Mouse (Mus musculus): ENCODE data around the gene Atxn7.

Atxn7 gene

DNA sequence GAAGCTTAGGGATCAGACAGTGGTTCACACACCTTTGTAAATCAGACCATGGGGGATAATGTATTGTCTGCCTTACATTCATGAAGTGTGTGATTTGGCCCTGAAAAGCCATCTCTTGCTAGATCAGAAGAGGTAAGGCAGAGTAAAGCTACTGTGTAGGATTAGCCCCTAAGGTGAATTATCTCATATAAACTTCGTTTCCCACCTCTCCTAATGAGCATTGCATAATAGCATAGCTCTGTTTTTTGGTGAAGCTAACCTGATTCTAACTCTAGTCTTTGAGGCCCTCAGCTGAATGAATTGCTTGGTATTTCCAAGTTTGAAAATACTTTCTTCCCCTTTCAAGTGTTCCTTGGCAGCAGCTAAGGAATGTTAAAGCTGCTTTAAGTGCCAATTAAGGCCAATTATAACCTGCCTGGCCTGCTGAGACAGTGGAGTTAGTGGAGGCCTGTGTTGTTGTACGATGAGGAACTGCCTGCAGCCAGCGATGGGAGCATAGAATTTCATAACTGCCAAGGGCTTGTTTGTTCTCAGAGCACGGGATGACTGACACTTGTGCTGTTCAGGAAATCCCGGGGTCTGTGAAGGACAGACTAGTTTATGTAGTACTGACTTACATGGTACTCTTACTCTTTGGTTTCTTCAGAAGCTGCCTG, 103.4 kb downstream of the Atxn7 start:
- DNase-seq (ENCODE audit: low read depth, low spot score) = no peak

DNA sequence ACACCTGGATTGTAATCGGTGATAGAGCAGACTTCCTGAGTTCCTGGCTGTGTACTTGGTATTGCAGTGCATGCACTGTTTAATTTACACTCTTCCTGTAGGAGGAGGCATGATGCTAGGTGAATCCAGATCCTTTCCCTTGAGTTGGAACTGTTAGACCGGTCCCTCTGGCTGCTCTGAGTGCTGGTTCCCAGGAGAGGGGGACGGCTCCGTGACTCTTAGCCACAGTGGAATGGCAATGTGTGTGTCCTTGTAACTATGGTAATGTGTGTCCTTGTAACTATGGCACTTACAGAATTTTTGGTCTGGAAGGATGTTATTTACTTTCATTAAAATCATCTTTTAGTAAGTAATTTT, 103.9 kb downstream of the Atxn7 start:
- no peak for DNase-seq (ENCODE audit: low read depth, low spot score)

DNA sequence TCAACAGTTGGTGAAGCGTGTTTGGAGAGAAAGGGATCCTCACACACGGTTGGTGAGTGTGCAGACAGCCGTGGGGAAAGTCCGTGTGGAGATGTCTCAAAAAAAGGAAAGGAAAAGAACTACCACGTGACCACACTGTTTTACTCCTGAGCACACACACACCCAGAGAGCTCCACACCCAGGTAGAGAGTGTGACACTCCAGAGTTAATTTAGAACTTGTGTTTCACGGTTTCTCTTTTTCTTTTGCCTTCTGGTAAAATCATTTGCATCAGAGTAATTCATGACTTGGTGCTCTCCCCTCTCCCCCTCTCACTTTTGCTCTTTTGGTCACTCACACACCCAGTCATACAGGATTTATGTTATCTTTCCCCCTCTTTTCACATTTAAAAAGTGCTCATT, 105.0 kb downstream of the Atxn7 start:
- no peak for DNase-seq (ENCODE audit: low read depth, low spot score)

DNA sequence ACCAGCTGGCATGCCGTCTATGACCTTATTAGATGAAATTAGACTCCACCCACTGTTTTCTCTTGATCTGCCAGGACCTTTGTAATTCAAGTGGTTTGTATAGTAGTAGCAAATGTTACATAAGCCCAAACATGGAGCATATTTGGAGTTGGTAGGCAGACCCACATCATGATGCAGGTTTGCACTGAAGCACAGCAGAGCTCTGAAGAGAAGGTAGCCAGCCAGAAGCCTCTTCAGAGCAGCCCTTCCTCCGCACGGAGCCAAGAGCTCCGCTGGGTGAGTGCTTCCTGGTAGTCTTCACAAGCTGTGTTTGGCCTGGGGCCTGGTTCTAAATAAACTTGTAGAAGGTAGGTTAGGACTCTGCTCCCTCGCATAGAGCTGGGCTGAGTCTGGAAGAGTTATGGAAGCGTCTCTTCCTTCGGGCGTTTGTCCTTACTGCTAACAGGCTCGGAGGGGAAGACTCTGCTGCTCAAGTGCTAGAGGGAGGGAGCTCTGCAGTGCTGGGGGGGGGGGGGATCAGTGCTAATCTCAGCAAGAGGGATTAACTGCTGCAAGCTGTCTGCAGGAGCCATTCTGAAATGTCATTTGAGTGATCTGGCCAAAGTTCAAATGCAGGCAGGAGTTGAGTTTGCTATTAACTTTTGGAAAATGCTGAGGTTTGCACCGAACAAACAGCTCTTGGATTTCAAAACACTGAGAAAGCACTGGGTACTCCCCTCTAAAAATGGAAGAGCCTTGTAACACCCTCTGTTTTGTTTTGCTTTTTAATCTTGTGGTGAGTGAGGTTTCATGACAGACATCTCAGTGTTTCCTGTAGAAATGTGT, 106.6 kb downstream of the Atxn7 start:
- no peak for DNase-seq (ENCODE audit: low read depth, low spot score)

DNA sequence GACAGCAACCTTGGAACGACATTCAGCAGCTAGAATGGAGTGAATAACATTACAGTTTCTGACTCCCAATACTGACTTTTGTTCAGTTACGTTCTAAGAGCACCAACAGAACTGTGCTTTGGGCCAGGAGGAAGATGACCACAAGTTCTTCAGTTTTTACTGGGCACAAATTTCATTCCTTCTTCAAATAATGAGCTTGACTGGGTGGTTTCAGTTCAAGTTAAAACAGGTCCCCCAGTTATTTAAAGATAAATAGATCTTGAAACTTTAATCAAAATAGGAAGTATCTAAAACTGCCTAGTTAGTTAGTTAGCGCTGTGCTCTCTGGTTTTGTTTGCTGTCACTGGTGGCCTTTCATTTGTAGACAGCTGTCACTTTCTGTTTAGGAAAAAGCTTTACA, 107.3 kb downstream of the Atxn7 start:
- no peak for DNase-seq (ENCODE audit: low read depth, low spot score)

DNA sequence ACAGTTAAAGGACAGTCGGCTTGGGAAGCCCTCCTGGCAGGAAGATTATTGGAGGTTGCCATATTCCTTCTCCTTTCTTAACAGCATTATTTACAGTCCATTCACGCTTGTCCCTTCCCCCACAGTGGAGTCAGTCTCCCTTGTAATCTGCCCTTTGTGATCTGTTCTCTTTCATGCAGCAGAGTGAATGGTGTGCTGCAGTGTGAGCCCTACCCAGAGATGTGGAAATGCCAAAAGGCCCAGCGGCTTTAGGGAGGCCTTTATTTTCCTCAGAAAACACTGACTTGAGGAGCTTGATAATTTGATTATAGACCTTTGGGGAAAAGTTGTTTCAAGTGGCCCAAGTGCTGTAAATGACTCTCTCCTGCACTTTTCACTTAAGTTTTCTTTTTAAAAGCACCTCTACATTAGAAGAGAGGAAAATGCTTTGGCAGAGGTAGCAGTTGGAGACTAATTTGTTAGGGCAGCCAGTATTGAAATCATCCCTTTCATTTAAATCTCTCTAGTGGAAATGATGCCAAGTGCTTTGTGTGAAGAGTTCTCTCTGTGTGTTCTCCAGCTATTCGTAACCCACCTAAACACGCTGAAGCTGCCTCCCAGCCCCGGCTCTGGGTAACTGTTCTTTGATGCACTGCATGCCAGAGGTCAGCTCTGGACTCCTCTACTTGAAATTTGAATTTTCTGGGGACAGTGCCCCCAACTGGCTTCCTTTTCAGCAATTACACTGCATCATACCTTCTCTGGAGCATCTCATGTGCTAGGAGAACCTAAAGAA, 109.5 kb downstream of the Atxn7 start:
- no peak for DNase-seq (ENCODE audit: low read depth, low spot score)

DNA sequence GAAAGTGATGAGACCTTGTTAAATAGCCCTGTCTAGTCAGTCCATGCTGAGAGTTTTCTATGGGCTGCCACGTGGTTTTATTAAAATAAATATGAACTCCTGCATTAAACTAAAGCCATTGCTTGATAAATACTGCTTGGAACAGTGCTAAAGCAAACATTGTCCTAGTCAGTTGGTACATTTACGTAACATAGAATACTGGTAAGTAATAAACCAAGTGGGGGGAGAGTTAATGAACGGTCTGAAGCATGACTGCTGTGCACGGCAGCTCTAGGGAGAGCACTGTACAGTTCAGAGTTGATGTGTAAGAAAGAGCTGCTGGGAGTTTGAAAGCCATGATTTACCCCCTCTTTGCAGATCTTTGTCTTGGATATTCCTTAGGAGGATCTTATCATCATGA, 110.2 kb downstream of the Atxn7 start:
- no peak for DNase-seq (ENCODE audit: low read depth, low spot score)

DNA sequence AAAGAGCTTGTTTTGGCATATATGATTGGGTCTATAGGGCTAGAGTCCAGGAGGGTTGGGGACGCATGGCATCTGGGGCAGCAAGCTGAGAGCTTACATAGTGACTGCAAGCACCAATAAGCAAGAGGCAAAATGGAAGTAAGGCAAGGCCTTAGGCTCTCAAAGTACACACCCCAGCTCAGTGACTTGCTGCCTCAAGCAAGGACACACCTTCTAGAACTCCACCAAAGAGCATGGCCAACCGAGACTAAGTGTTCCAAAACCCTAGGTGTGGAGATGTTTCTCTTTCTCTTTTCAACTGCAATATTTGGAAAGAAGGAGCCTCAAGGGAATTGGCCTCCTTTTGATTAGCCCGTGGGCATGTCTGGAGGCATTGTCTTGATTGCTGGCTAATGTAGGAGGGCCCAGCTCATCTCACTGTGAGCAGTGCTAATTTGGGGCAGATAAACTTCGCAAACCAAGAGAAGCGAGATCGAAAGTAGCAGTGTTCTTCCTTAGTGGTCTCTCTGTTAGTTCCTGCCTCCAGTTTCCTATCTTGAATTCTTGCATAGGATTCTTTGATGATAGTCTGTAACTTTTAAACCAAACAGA, 119.5 kb downstream of the Atxn7 start:
- DNase-seq (ENCODE audit: low read depth, low spot score) = no peak

DNA sequence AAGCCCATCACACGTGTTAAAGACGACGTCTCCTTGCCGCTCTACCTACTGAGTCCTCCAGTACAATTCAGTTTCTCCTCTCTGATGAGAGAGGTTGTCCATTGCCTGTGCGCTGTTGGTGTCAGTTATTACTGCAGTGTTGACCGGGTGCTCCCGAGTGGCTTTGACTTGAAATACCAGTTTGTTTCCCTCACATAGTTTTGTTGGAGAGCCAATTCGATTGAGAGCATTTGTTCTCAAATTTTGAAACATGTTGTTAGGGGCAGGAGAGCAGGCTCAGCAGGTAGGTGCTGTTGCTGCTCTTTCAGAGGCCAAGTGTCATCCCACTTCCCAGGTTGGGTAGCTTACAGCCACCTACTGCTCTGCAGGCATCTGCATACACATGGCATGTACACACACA, 122.6 kb downstream of the Atxn7 start:
- no peak for DNase-seq (ENCODE audit: low read depth, low spot score)

DNA sequence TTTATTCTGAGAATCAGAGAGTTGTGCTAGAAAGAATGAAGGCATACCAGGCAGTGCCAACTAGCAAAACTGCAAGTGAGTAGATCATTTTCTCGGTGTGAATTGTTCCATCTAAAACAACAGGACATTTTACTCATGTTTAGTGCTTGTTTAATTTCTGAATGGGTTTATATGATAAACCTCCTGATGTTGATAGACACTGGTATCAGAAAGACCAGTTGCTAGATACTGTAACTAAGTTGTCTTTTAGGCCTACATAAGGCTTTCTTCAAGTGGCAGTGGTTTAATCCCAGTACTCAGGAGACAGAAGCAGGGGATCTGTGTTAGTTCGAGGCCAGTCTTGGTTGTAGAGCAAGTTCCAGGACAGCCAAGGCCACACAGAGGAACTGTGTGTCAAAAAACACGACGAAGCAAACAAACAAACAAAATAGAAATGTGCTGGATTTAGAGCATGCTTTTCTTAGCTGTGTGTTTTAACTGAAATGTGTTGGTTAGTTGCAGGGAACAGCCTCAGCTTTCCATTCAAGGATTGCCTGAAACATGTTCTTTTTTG, 125.5 kb downstream of the Atxn7 start:
- no peak for DNase-seq (ENCODE audit: low read depth, low spot score)

DNA sequence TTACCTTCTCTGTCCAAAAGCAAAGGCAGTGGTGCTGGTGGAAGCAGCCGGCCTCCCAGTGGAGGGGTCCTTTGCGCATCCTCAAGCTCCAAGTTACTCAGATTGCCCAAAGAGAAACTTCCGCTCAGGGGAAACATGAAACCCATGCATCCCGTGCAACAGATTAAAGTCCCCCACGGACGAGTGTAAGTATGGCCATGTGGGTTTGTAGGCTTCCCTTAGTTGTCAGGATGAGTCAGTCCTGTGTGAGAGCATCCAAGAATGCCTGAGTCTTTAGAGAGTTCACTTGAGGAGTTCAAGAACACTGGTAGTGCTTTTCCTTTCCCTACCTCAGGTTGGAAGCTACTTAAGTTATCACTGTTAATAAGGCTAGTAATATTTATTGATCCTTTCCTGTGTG, 126.1 kb downstream of the Atxn7 start:
- DNase-seq (ENCODE audit: low read depth, low spot score) = no peak

DNA sequence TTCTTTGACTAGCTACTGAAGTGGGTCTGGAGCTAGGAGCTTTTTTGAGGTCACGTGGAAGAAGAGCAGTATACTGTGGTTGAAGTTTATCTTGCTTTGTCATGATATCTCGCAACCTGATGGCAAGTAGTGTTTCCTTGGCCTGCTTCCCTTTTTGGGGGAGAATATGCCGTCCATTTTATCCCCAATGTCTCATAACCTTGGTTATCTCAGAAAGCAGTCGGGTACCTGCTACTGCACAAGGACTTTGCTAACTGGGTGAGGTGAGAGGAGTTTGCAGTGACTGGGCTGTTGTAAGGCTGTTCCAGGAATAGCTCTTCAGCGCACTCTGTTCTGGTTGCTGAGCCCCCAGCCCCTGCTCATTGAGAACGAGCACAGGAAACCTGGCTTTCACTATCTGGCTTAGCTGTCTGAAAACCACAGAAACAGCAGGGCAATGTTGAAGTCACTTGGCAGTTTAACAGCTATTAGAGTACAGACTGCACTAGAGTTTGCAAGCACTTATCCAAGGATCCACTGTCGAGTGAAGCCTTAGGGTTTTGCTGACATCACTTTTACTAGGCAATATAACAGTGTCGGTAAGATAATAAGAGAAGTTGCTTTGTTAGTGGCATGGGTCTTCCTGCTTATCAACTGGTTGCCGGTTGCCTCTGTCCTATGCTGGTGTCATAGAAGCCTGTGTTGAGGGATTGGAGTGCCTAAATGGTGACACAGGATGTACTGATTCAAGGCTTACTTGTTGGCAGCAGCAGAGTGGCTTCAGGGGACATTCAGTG, 127.0 kb downstream of the Atxn7 start:
- no peak for DNase-seq (ENCODE audit: low read depth, low spot score)

DNA sequence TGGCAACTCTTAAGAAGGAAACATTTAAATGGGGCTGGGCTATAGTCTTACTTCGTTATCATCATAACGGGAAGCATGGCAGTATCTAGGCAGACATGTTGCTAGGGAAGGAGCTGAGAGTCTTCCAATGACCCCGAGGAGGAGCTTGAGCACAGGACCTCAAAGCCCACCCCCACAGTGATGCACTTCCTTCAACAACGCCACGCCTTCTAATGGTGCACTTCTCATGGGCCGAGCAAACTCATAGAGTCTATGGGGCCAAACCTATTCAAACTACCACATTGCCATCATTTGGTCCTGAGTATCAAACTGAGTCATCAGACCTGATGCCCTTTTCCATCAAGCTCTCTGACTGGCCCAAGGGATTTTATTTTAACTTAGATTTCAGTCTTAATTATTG, 129.3 kb downstream of the Atxn7 start:
- DNase-seq (ENCODE audit: low read depth, low spot score) = no peak

DNA sequence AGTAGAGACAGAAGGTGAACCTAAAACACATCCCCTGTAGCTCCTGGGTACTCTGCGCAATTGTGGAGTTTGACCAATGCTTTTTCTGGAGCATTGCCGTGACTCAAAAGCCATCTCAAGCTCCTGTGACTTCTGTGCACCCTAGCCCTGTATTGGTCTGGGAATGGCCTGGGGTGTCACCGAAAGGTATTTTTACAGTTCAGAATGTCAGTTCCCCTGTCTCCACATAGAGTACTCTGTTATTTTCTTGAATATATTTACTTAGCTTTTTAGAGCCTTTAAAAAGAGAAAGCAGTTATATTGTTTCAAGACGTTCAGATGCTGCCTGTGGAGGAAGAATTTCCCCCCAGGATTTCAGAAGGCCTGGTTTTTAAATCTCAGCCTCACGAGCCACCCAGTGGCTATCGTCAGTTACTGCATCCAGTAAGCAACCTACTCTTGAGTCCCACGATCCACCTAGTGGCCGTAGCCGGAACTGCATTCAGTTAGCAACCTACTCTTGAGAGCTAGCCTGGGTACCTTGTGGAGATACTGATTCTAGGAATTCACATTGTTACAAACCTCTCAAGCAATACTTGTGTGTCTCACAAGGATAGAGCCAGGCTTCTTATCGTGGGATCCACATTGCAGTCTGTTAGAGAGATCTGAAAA, 137.2 kb downstream of the Atxn7 start:
- peak; percentile 66 for DNase-seq (ENCODE audit: low read depth, low spot score)

DNA sequence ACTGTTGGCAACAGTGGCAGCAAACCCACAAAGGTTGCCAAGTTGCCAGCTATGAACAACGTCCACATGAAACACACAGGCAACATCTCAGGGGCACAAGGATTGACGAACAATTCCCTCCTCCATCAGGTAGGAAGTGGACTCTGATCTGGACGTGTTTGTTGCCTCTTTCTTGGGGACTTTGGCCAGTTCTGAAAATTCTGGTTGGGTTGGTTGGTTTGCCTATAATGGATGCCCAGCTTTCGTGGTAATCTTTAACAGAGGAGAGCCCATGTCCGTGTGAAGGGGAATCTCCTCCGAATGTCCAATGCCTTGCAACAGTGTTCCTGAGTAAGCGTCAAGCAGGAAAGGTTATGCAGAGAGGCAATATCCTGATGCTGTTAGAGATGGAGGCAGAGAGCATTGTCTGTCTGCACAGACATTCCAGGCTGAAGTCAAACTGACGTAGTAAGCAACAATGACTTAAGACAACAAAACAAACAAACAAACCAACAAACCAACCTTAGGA, 139.6 kb downstream of the Atxn7 start:
- DNase-seq (ENCODE audit: low read depth, low spot score) = no peak

DNA sequence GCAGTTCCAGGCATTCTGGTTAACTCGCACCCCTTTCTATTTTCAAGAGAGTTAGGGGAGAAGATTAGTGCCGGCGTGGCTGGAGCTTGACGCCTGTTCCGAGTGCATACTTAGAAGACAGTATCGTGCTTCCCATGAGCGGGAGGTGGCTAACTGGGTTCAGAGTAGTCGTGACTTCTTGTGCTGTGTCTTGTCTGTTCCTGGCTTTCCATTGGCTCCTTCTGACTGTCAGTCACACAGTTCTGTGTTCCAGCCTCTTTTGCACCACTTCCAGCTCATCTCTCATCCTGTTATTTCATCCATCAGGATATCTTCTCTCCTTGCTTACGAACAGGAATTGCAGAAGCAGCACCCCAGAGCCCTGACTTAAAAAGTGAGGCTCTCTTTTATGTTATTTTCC, 140.1 kb downstream of the Atxn7 start:
- no peak for DNase-seq (ENCODE audit: low read depth, low spot score)

DNA sequence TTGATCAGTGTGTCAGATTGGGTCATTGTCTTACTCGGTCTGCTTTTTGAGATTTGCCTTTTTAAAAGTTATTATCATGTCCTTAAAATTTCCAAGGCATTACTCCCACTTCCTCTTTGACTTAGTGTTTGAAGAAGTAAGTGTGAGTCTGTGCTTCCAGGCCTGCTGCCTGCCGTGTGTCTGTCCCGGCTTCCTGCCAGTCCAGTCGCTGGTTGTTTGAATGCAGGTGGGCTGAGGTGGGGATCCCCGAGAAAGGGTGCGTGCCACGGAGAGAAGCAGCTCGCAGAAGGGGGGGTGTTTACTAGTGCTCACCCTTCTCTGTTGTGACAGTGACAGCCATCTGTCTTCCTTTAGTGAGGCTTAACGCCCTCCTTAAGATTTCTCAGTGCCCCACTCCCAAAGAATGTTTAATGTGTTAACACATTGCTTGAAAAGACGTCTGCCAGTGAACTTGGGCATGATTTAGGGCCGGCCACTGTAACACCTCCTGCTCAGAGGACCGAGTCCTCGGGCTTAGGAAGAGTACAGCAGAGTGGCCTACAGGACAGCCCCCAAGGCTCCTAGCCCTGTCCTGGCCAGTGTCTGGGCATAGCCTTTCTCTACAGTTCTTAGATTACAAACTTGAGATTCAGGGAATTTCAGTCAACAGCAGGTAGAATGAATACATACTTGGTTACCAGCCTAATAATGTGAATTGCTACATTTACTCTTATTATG, 143.1 kb downstream of the Atxn7 start:
- DNase-seq (ENCODE audit: low read depth, low spot score) = no peak

DNA sequence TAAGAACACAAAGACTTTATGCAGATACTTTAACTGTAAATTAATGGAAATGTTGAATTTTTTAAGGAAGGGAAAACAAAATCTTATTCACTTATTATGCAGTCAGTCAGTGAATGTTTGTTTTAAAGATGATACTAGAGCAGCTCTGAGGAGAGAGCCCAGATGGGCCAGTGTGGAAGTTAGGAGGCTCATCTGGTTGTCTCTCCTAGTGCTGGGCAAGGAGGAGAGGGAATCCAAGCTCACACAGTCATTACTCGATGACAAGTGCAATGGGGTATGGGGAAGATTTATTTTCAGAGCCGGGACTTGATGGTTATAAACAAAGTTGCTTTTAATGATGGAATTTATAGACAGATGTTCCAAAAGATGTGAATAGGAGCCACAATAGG, 143.7 kb downstream of the Atxn7 start:
- DNase-seq (ENCODE audit: low read depth, low spot score) = no peak

DNA sequence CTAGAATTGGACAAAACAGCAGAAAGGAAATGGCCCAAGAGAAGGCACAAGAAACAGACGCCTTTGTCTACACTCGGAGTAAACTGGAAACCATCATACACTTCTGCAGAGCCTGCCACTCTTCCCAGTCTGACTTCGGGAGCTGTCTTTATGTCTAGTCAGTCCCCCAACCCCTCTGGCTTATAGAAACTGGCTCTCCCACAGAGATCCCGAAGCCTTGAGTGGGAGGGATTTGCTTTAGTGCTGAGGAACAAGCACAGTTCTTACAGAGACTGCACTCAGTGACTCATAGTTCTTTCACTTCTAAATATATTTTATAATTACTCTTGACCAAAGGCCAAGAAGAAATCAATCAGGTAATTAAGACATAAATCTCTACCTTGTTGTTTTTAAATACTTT, 149.5 kb downstream of the Atxn7 start:
- no peak for DNase-seq (ENCODE audit: low read depth, low spot score)
